Mouse (Mus musculus) adrenal gland, postnatal 10 days (tissue): ENCODE data around the gene Olfr355. TPM values are rescaled to one million over a fixed set of nuclear protein-coding genes. Genes with fewer than 3 reads are reported as not detected.

Experiments
- DNase-seq: peaks from one replicate; pipeline ENCODE4 v3.0.0; 2021; ENCODE audit warnings: mixed read lengths
- long read RNA-seq, 2 experiments: library from polyadenylated mRNA; stranded (forward); transcript quantifications; one replicate each; pipeline ENCODE4 v2.0.0; 2021
- total RNA-seq, 2 experiments: library from RNA; stranded (reverse); gene quantifications; 2 replicates each; pipeline ENCODE4 v1.2.3; 2021

Gene Olfr355
- total RNA-seq = not detected
- long read RNA-seq, experiment 1 = 0 reads
- long read RNA-seq, experiment 2 = 0 reads

GRCm38 (mm10) chr2:36928797-36929196 is at the start of gene Olfr355:
Olfr355 (minus strand) TSS chr2:36928897.
- no peak for DNase-seq

DNA sequence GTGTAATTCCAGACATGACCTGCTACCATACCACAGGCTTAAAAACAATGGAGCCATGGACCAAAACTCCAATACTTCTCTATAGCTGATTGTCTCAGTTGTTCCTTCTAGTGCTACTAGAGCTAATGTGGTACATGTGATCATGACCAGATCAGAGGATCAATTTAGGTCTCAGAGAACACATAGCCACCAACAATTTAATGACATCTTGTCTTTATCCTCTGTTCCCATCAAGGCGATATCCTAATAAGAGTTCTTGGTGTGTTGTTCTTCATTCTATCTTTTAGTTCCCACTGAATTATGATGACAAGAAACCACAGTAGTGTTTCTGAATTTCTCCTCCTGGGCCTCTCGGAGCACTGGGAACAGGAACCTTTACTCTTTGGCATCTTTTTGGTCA is 8.1 kb upstream of the Olfr355 start, which contains the start of gene Olfr356:
TSS of gene Olfr356 (plus strand) at position 301 of the 400 bp plus-strand sequence.
- no peak for DNase-seq

GRCm38 (mm10) chr2:36905380-36905779 is 23.3 kb downstream of the Olfr355 start, which contains the start of gene Olfr354:
Olfr354 (plus strand) TSS chr2:36905680.
- no peak for DNase-seq

GRCm38 (mm10) chr2:36897114-36897513 is 31.6 kb downstream of the Olfr355 start:
- no peak for DNase-seq

GRCm38 (mm10) chr2:36892836-36893235 is 35.9 kb downstream of the Olfr355 start, which contains the start of gene Olfr353:
Olfr353 (minus strand) TSS chr2:36892936.
- DNase-seq = no peak

Other genes with a start within 250 kb of the Olfr355 start
- not detected for gene Olfr346, start 243.1 kb downstream of the Olfr355 start, total RNA-seq
- not detected for gene Olfr347, start 197.0 kb downstream of the Olfr355 start, total RNA-seq
- gene Olfr348, start 144.6 kb downstream of the Olfr355 start, total RNA-seq = not detected
- not detected for gene Olfr50, start 138.4 kb downstream of the Olfr355 start, total RNA-seq
- gene Olfr3, start 111.9 kb downstream of the Olfr355 start, total RNA-seq = not detected
- not detected for gene Olfr350, start 82.6 kb downstream of the Olfr355 start, total RNA-seq
- gene Olfr351, start 66.2 kb downstream of the Olfr355 start, total RNA-seq = not detected
- not detected for gene Olfr352, start 60.4 kb downstream of the Olfr355 start, total RNA-seq
- gene Olfr353, start 36.0 kb downstream of the Olfr355 start, total RNA-seq = not detected
- gene Olfr354, start 23.2 kb downstream of the Olfr355 start, total RNA-seq = not detected
- gene Olfr356, start 8.2 kb upstream of the Olfr355 start, total RNA-seq = not detected
- not detected for gene Olfr357, start 64.9 kb upstream of the Olfr355 start, total RNA-seq
- gene Olfr358, start 80.4 kb upstream of the Olfr355 start, total RNA-seq = not detected
- not detected for gene Olfr360, start 136.8 kb upstream of the Olfr355 start, total RNA-seq
- gene Olfr361, start 160.4 kb upstream of the Olfr355 start, total RNA-seq = not detected
- gene Olfr362, start 189.0 kb upstream of the Olfr355 start, total RNA-seq = not detected
- not detected for gene Olfr364-ps1, start 210.4 kb upstream of the Olfr355 start, total RNA-seq